Mouse (Mus musculus) liver, adult 2 months (tissue): ENCODE measurements around the gene Pptc7.

Experiments
- CTCF ChIP-seq: fragments of 200-500 bp; IDR thresholded peaks from 2 replicates; pipeline ENCODE4 v1.5.1; 2011; ENCODE audit warnings: low read depth, low read length, control low read depth
- POLR2A ChIP-seq: fragments of 200-500 bp; IDR thresholded peaks from 2 replicates; pipeline ENCODE4 v1.6.1; 2011; ENCODE audit warnings: low read length, control low read depth; ENCODE audit not compliant: insufficient read depth; ENCODE audit errors: extremely low read depth

DNA sequence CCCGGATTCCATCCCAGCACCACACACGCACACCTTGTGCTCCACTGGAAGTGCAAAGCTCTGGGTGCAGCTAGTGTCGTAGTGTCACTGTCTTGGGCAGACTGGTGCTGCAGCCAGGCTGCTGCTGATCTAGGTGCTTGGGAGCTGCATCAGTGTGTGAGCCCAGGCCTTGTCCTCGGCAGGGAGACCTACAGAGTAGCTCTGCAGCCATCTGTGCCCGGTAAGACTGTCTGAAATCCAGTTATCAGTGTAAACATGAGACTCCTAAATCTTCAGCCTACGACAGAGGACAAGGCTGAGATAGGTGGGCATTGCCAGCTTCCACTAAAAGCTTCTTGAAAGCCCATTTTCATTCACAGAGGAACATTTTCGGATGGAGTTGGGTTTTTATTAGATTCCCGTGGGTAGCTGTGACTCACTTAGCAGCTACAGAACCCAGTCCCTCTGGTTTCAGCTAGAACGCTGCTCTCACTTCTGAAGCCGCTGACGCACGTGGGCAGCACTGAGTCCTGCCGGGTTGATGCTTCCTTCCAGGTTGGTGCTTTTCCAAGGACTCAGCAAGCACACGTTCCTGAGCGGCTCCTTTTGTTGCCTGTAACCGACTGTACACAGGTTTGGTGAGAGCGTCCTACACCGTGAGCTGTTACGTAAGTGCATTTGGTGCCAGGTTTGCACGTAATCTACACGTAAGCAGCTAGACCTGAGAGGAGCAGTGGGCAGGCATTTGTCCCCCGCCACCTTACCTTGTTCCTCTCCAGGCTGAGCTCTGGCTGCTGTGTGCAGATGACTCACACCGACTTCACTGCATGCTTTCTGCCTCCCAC is 40.7 kb downstream of the Pptc7 start:
- TF ChIP-seq CTCF (no peak), POLR2A (no peak)
